Mouse (Mus musculus): ENCODE measurements at regions not wholly inside any gene's neighbourhood (a gene's known extent, or its start where the extent isn't known, plus 50 kb on each side); places are given as distances from the start of the nearest gene placed in this dataset.
A peak's percentile ranks its signal among the peaks of the same experiment; 100 is the strongest.
"Not testable (repeated sequence)": the region's sequence is repeated elsewhere in the genome, so short reads cannot be mapped to it uniquely, and the experiment has no call there.

DNA sequence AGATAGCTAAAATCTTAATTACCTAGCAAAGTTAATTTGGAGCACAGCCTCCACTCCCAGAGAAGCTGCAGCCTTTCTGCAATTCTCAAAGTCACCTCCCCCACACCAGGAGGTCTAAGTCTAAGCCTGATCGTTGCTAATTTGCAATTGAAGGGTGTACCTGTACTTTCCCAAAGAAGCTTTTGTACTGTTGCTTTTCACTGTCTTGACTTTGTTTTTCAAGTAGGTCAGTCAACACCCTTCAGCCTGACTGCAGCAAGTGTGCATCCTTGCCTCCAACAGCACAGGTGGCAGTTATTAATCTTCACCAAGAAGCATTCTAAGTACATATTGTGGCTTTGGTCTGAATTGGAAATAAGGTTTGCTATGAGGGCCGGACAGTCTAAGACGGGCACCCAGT is 91.7 kb upstream of the Slc22a30 start:
- H3K27ac ChIP-seq; H3K9ac ChIP-seq (ENCODE audit: low read depth, low read length); H3K4me3 ChIP-seq (replicated peaks; ENCODE audit: low read depth, low read length); H3K4me2 ChIP-seq (ENCODE audit: low read length); H3K36me3 ChIP-seq (ENCODE audit: insufficient read depth, low read length); DNase-seq (ENCODE audit: low spot score); H3K27me3 ChIP-seq (ENCODE audit: insufficient read depth, low read length); H3K9me3 ChIP-seq (replicated peaks; ENCODE audit: low read length); H3K4me1 ChIP-seq (replicated peaks; ENCODE audit: insufficient read depth, low read length); ATAC-seq (replicated peaks; ENCODE audit: low FRiP score, low read depth): not testable (repeated sequence)
- WGBS: 81% methylated on average over 3 of the region's 3 CpGs

DNA sequence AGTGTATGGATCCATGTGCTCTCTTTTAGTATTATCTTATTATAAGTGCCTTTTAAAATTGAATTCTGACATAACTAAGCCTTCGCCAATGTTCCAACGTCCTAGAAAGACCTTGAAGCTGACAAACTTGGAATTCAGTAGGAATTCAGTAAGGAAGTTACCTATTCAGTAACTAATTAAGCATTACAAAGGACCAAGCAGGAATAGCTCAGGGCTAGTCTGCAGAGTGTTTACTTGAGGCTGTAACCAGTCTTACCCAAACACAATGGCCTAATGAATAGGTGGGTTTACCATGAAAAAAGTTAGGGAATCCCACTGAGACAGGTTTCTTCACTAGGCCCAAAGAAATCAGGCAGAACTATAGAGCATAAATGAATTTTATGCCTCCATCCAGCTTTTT is 92.6 kb upstream of the Slc22a30 start:
- not testable (repeated sequence) for H3K36me3 ChIP-seq (ENCODE audit: insufficient read depth, low read length); H3K27me3 ChIP-seq (ENCODE audit: insufficient read depth, low read length); H3K27ac ChIP-seq; H3K9me3 ChIP-seq (replicated peaks; ENCODE audit: low read length); H3K9ac ChIP-seq (ENCODE audit: low read depth, low read length); H3K4me2 ChIP-seq (ENCODE audit: low read length); H3K4me3 ChIP-seq (replicated peaks; ENCODE audit: low read depth, low read length); DNase-seq (ENCODE audit: low spot score); ATAC-seq (replicated peaks; ENCODE audit: low FRiP score, low read depth); H3K4me1 ChIP-seq (replicated peaks; ENCODE audit: insufficient read depth, low read length)
- WGBS: 85% methylated on average over 2 of the region's 2 CpGs

DNA sequence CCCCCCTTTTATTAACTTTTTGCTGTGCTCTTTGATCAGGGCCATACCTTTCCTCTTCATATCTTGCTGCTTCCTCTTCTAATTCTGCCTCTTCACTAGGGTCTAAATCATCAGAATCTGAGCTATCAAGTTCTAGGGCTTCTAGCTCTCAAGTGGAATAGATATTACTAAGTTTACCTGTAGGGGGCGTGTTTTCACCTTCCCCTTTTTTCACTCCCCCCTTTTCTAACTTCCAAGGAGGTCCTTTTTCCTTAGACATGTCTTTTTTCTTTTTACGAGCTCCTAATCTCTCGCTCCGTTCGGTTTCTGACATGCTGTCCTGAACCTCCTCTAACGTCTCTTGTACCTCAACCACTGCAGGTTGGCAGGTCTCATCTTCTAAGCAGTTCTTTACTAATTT is 73.3 kb upstream of the Slc22a8 start:
- H3K4me1 ChIP-seq (replicated peaks; ENCODE audit: insufficient read depth, low read length); H3K4me3 ChIP-seq (replicated peaks; ENCODE audit: low read depth, low read length); H3K9ac ChIP-seq (ENCODE audit: low read depth, low read length); DNase-seq (ENCODE audit: low spot score); H3K4me2 ChIP-seq (ENCODE audit: low read length); H3K36me3 ChIP-seq (ENCODE audit: insufficient read depth, low read length); H3K27ac ChIP-seq; ATAC-seq (replicated peaks; ENCODE audit: low FRiP score, low read depth); H3K27me3 ChIP-seq (ENCODE audit: insufficient read depth, low read length); H3K9me3 ChIP-seq (replicated peaks; ENCODE audit: low read length): not testable (repeated sequence)
- WGBS: 76% methylated on average over 6 of the region's 6 CpGs

DNA sequence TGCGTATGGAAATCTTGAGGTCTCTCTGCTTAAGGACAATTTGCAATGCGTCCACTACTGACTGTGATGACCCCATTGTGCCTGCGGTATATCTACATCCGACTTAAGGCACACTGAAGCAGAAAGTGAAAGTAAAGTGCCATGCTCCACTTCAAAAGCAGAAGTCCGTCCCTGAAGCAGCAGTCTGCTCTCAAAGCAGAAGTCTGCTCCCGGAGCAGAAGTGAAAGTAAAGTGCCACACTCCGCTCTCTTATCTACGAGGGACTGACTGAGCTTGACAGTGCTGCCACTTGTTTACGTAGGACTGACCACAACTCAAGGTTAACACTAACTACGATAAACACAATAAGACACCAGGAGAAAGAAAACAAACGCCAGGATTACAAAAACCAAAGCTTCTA is 72.8 kb upstream of the Slc22a8 start:
- H3K4me1 ChIP-seq (replicated peaks; ENCODE audit: insufficient read depth, low read length): no peaks in the 10 kb centered on the region
- WGBS: 85% methylated on average over 11 of the region's 11 CpGs
- no peak overlapping the region for H3K9ac ChIP-seq (ENCODE audit: low read depth, low read length)
- no peak for TF ChIP-seq CTCF (IDR thresholded peaks at IDR 0.05; ENCODE audit: low read depth)
- H3K27me3 ChIP-seq (ENCODE audit: insufficient read depth, low read length): no peaks in the 10 kb centered on the region
- no peak overlapping the region for H3K27ac ChIP-seq
- ATAC-seq (replicated peaks; ENCODE audit: low FRiP score, low read depth) (no peak), DNase-seq (ENCODE audit: low spot score) (peak; percentile 6)
- no peak overlapping the region for H3K4me2 ChIP-seq (ENCODE audit: low read length)
- H3K36me3 ChIP-seq (ENCODE audit: insufficient read depth, low read length): no peaks in the 10 kb centered on the region
- H3K4me3 ChIP-seq (replicated peaks; ENCODE audit: low read depth, low read length): no peak overlapping the region
- no peaks in the 10 kb centered on the region for H3K9me3 ChIP-seq (replicated peaks; ENCODE audit: low read length)

DNA sequence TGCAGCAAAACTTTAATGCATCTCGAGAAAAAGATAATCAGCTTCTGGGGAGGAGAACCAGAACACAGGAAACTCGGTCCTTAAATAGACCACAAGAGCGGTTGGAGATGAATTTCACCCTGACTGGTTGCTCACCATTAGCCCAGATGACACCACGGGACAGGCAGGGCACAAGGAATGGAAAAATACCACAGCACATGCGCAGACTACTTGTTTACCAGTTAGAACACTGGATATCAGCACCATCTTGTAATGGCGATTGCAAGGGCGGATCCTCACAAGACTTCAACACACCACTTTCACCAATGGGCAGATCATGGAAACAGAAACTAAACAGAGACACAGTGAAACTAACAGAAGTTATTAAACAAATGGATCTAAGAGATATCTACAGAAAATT is 72.1 kb upstream of the Slc22a8 start:
- not testable (repeated sequence) for DNase-seq (ENCODE audit: low spot score); H3K4me3 ChIP-seq (replicated peaks; ENCODE audit: low read depth, low read length); H3K27me3 ChIP-seq (ENCODE audit: insufficient read depth, low read length); H3K4me2 ChIP-seq (ENCODE audit: low read length); H3K36me3 ChIP-seq (ENCODE audit: insufficient read depth, low read length); H3K27ac ChIP-seq; ATAC-seq (replicated peaks; ENCODE audit: low FRiP score, low read depth); H3K4me1 ChIP-seq (replicated peaks; ENCODE audit: insufficient read depth, low read length); H3K9ac ChIP-seq (ENCODE audit: low read depth, low read length); H3K9me3 ChIP-seq (replicated peaks; ENCODE audit: low read length)
- 88% methylated on average over 7 of the region's 7 CpGs for WGBS

DNA sequence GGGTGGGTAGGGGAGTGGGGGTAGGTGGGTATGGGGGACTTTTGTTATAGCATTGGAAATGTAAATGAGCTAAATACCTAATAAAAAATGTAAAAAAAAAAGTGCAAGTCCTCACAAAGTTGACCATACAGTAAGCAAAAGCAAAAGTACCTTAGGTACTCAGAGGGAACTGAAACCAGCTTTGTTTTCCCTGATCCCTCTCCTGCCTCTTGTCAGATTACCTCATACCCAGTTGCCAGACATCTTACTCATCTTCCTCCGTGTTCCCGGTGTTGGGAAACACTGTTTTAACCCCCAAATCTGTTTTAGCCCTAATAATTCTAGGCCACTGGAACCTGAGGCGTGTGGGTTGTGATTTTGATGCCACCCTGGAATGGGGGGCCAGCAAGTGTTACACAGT is 56.5 kb upstream of the Slc22a8 start:
- no peak overlapping the region for H3K27ac ChIP-seq
- ATAC-seq (replicated peaks; ENCODE audit: low FRiP score, low read depth) (no peak), DNase-seq (ENCODE audit: low spot score) (no peak)
- no peak overlapping the region for H3K9ac ChIP-seq (ENCODE audit: low read depth, low read length)
- no peak for TF ChIP-seq CTCF (IDR thresholded peaks at IDR 0.05; ENCODE audit: low read depth)
- no peak overlapping the region for H3K4me3 ChIP-seq (replicated peaks; ENCODE audit: low read depth, low read length)
- no peaks in the 10 kb centered on the region for H3K36me3 ChIP-seq (ENCODE audit: insufficient read depth, low read length)
- no peak overlapping the region for H3K4me2 ChIP-seq (ENCODE audit: low read length)
- H3K4me1 ChIP-seq (replicated peaks; ENCODE audit: insufficient read depth, low read length): no peaks in the 10 kb centered on the region
- 72% methylated on average over 3 of the region's 3 CpGs for WGBS
- H3K27me3 ChIP-seq (ENCODE audit: insufficient read depth, low read length): no peaks in the 10 kb centered on the region
- H3K9me3 ChIP-seq (replicated peaks; ENCODE audit: low read length): no peaks in the 10 kb centered on the region

DNA sequence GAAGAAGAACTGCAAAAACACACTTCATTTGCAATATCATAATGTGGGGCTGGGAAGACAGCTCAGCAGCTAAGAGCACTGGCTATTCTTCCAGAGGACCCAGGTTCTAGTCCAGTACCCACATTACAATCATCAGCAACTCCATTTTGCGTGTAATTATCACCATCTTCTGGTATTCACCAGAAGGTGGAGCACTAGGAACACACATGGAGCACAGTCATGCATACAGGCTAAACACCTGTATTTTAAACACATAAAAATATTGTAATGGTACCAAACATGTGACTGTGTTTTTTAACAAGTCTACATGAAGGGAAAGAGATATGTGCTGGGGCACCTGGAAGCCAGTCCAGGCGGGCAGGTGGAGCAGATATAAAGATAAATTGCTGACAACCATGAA is 55.0 kb upstream of the Slc22a8 start:
- no peak overlapping the region for H3K9ac ChIP-seq (ENCODE audit: low read depth, low read length)
- no peak overlapping the region for H3K4me3 ChIP-seq (replicated peaks; ENCODE audit: low read depth, low read length)
- no peak overlapping the region for H3K27ac ChIP-seq
- H3K27me3 ChIP-seq (ENCODE audit: insufficient read depth, low read length): no peaks in the 10 kb centered on the region
- TF ChIP-seq CTCF (IDR thresholded peaks at IDR 0.05; ENCODE audit: low read depth): peak; percentile 51; the same call in 1 of the 2 replicates
- no peaks in the 10 kb centered on the region for H3K4me1 ChIP-seq (replicated peaks; ENCODE audit: insufficient read depth, low read length)
- no peak for DNase-seq (ENCODE audit: low spot score)
- no peak for ATAC-seq (replicated peaks; ENCODE audit: low FRiP score, low read depth)
- no peak overlapping the region for H3K4me2 ChIP-seq (ENCODE audit: low read length)
- WGBS: 62% methylated on average over 2 of the region's 2 CpGs
- no peaks in the 10 kb centered on the region for H3K9me3 ChIP-seq (replicated peaks; ENCODE audit: low read length)
- no peaks in the 10 kb centered on the region for H3K36me3 ChIP-seq (ENCODE audit: insufficient read depth, low read length)

Measured in kidney, postnatal 0 days (tissue).